ENCODE assay signal across 11 mouse cellular contexts in genomic region chr16:95935495-95935961, GRCm38 (mm10). TPM values are rescaled to one million over a fixed set of nuclear protein-coding genes. Genes with fewer than 3 reads are reported as not detected.
DNase-seq lines count a peak whose midpoint lies in the region; ATAC-seq lines count a peak whose summit lies in the region.
"Had no signal": no experiment of that assay in that cellular context is flagged by ENCODE, and none has a peak within 500 bp of the region (broad histone marks: within the 10 kb centered on the region; RNA-seq: fewer than 3 reads in every experiment).

No protein-coding gene starts in this region.

- H3K9me3 ChIP-seq in heart, embryonic 16.5 days (replicated peaks; ENCODE audit: control insufficient read depth, low read length): peaks cover 14% of the 10 kb centered on the region
- H3K9me3 ChIP-seq in limb, embryonic 10.5 days (replicated peaks): peaks cover 7% of the 10 kb centered on the region
- peaks cover 12% of the 10 kb centered on the region for H3K9me3 ChIP-seq in forebrain, embryonic 10.5 days
- 0 out of 2 replicates have a peak, but pooled peaks cover 8% of the 10 kb centered on the region for H3K9me3 ChIP-seq in forebrain, embryonic 12.5 days

- no peak overlapping the region for H3K9ac ChIP-seq in heart, embryonic 16.5 days (ENCODE audit: low read length)
- H3K9ac ChIP-seq in forebrain, embryonic 12.5 days: no peak overlapping the region
- H3K9ac ChIP-seq: hindbrain, embryonic 13.5 days had no signal

- H3K36me3 ChIP-seq in heart, embryonic 16.5 days (ENCODE audit: control insufficient read depth, insufficient read depth): no peaks in the 10 kb centered on the region
- peaks cover 10% of the 10 kb centered on the region; the same call in 1 of the 2 replicates for H3K36me3 ChIP-seq in limb, embryonic 10.5 days
- no peaks in the 10 kb centered on the region for H3K36me3 ChIP-seq in forebrain, embryonic 10.5 days (replicated peaks)
- H3K36me3 ChIP-seq in forebrain, embryonic 12.5 days (replicated peaks): no peaks in the 10 kb centered on the region
- H3K36me3 ChIP-seq: hindbrain, embryonic 13.5 days had no signal

- peak; percentile 41; the same call in 1 of the 2 replicates for ATAC-seq in heart, embryonic 16.5 days (replicated peaks; ENCODE audit: extremely low read depth, insufficient read depth, low FRiP score)
- no peak for ATAC-seq in forebrain, embryonic 12.5 days (ENCODE audit: low FRiP score)
- ATAC-seq: Patski had no signal

- intact Hi-C loops in heart, postnatal 36 days (cut with DNase I): no loop called here

- H3K27ac ChIP-seq in heart, embryonic 16.5 days (ENCODE audit: low read length): no peak overlapping the region
- H3K27ac ChIP-seq in limb, embryonic 10.5 days: peak overlapping the region; percentile 78
- no peak overlapping the region for H3K27ac ChIP-seq in forebrain, embryonic 10.5 days
- no peak overlapping the region for H3K27ac ChIP-seq in forebrain, embryonic 12.5 days
- H3K27ac ChIP-seq: hindbrain, embryonic 13.5 days had no signal

- peaks cover 4% of the 10 kb centered on the region for H3K4me1 ChIP-seq in heart, embryonic 16.5 days (ENCODE audit: control insufficient read depth, insufficient read depth, low read length)
- peaks cover 39% of the 10 kb centered on the region for H3K4me1 ChIP-seq in limb, embryonic 10.5 days
- H3K4me1 ChIP-seq in forebrain, embryonic 10.5 days: peaks cover 9% of the 10 kb centered on the region
- H3K4me1 ChIP-seq in forebrain, embryonic 12.5 days: peaks cover 3% of the 10 kb centered on the region; the same call in 1 of the 2 replicates
- H3K4me1 ChIP-seq: hindbrain, embryonic 13.5 days had no signal

- no peak overlapping the region for H3K4me2 ChIP-seq in heart, embryonic 16.5 days (ENCODE audit: low read depth, low read length)
- no peak overlapping the region for H3K4me2 ChIP-seq in forebrain, embryonic 12.5 days
- H3K4me2 ChIP-seq: hindbrain, embryonic 13.5 days had no signal

- no peak overlapping the region for H3K4me3 ChIP-seq in heart, embryonic 16.5 days (ENCODE audit: low read length)
- peak overlapping the region; percentile 6; the same call in 1 of the 2 replicates for H3K4me3 ChIP-seq in limb, embryonic 10.5 days
- H3K4me3 ChIP-seq in forebrain, embryonic 10.5 days: no peak overlapping the region
- H3K4me3 ChIP-seq in forebrain, embryonic 12.5 days (replicated peaks): no peak overlapping the region
- H3K4me3 ChIP-seq: hindbrain, embryonic 13.5 days had no signal

- H3K27me3 ChIP-seq in heart, embryonic 16.5 days (ENCODE audit: control insufficient read depth, insufficient read depth, low read length): no peaks in the 10 kb centered on the region
- no peaks in the 10 kb centered on the region for H3K27me3 ChIP-seq in limb, embryonic 10.5 days (ENCODE audit: low read depth, poor library complexity, severe bottlenecking)
- H3K27me3 ChIP-seq in forebrain, embryonic 10.5 days (ENCODE audit: poor library complexity, severe bottlenecking): no peaks in the 10 kb centered on the region
- H3K27me3 ChIP-seq in forebrain, embryonic 12.5 days: no peaks in the 10 kb centered on the region
- H3K27me3 ChIP-seq: hindbrain, embryonic 13.5 days; Patski had no signal

- no peak for DNase-seq in heart, postnatal 36 days
- DNase-seq in embryo, embryonic 10 days (ENCODE audit: low spot score): peak; percentile 69
- peak; percentile 83 for DNase-seq in forelimb bud, embryonic 11.5 days (ENCODE audit: low read depth, low spot score)
- DNase-seq in limb, embryonic 10.5 days (ENCODE audit: low spot score): peak; percentile 86
- DNase-seq in forebrain, embryonic 10.5 days (ENCODE audit: extremely low spot score, low spot score): no peak
- DNase-seq in lung, postnatal 25 days (ENCODE audit: low spot score): no peak
- DNase-seq: cerebellum, adult 9-10 months had no signal

- WGBS in heart, embryonic 16.5 days: 42% methylated on average over 6 of the region's 6 CpGs
- WGBS in limb, embryonic 10.5 days: 3% methylated on average over 6 of the region's 6 CpGs
- WGBS in forebrain, embryonic 10.5 days: 56% methylated on average over 6 of the region's 6 CpGs
- 65% methylated on average over 6 of the region's 6 CpGs for WGBS in forebrain, embryonic 12.5 days

RNA-seq across cellular contexts. Expression of gene Psmg1, which starts 55.2 kb away (rescaled TPM):
- polyA plus RNA-seq in heart, embryonic 16.5 days (2015; fragmentation: Nextera tagmentation; extraction: Ambion mirVana): 66.3 and 75.8 TPM in 2 replicates
- total RNA-seq in heart, postnatal 36 days (2021): 10 to 100 TPM; 26.3 TPM
- 139 and 149 TPM in 2 replicates for polyA plus RNA-seq in limb, embryonic 10.5 days (2016; fragmentation: Nextera tagmentation; extraction: Ambion mirVana)
- polyA plus RNA-seq in forebrain, embryonic 10.5 days (2016; fragmentation: Nextera tagmentation; extraction: Ambion mirVana): 106 and 116 TPM in 2 replicates
- 72.2 and 73.6 TPM in 2 replicates for polyA plus RNA-seq in forebrain, embryonic 12.5 days (2016; fragmentation: Nextera tagmentation; extraction: Ambion mirVana)

Comparison
In these comparisons a context has a peak if more than half of its experiments do, and no peak if none do; other contexts are left out.
1. DNase-seq: peak in embryo, embryonic 10 days (single experiment), forelimb bud, embryonic 11.5 days (single experiment) and limb, embryonic 10.5 days (single experiment); none in heart, postnatal 36 days (0 of 2), forebrain, embryonic 10.5 days (single experiment) and lung, postnatal 25 days (single experiment).